Mouse (Mus musculus): Measurements from ENCODE around the gene Mob1b.

- no peak for TF ChIP-seq CTCF (conservative IDR thresholded peaks at IDR 0.05 in 1 of 2, IDR thresholded peaks at IDR 0.05 in 1 of 2; ENCODE audit: low read depth in 2 of 2, low read length in 2 of 2)
- TF ChIP-seq EP300 (IDR thresholded peaks at IDR 0.05; ENCODE audit: low read length), result no peak
- no peak for TF ChIP-seq MXI1 (IDR thresholded peaks at IDR 0.05; ENCODE audit: low read depth, low read length)
- TF ChIP-seq MYC (IDR thresholded peaks at IDR 0.05; ENCODE audit: low read depth, low read length), result no peak
- no peak for TF ChIP-seq KAT2A (IDR thresholded peaks at IDR 0.05; ENCODE audit: insufficient replicate concordance, low read length)
- TF ChIP-seq JUND (conservative IDR thresholded peaks at IDR 0.05; ENCODE audit: low read depth, low read length), result no peak
- no peak for TF ChIP-seq HCFC1 (IDR thresholded peaks at IDR 0.05; ENCODE audit: low read depth, low read length)
- no peak for TF ChIP-seq TCF12 (IDR thresholded peaks at IDR 0.05; ENCODE audit: low read depth, low read length)
- TF ChIP-seq ZNF384 (IDR thresholded peaks at IDR 0.05; ENCODE audit: low read depth, low read length), result no peak
- no peak for TF ChIP-seq ZC3H11A (IDR thresholded peaks at IDR 0.05; ENCODE audit: low read depth, low read length)
- TF ChIP-seq RAD21 (IDR thresholded peaks at IDR 0.05; ENCODE audit: low read depth, low read length), result no peak
- no peak for TF ChIP-seq POLR2AphosphoS2 (IDR thresholded peaks at IDR 0.05; ENCODE audit: low read depth, low read length)
- TF ChIP-seq SMC3 (IDR thresholded peaks at IDR 0.05; ENCODE audit: low read depth, low read length), result no peak
Observed at GRCm38 (mm10) chr5:88797121-88797520, 76.5 kb downstream of the Mob1b start.

All from CH12.LX (cell line).